Mouse (Mus musculus): ENCODE data around the gene Tnnt1. TPM values are rescaled to one million over a fixed set of nuclear protein-coding genes. Genes with fewer than 3 reads are reported as not detected.

Gene Tnnt1
- polyA plus RNA-seq, 1 experiment from 2014 or later = 14.0 TPM

DNA sequence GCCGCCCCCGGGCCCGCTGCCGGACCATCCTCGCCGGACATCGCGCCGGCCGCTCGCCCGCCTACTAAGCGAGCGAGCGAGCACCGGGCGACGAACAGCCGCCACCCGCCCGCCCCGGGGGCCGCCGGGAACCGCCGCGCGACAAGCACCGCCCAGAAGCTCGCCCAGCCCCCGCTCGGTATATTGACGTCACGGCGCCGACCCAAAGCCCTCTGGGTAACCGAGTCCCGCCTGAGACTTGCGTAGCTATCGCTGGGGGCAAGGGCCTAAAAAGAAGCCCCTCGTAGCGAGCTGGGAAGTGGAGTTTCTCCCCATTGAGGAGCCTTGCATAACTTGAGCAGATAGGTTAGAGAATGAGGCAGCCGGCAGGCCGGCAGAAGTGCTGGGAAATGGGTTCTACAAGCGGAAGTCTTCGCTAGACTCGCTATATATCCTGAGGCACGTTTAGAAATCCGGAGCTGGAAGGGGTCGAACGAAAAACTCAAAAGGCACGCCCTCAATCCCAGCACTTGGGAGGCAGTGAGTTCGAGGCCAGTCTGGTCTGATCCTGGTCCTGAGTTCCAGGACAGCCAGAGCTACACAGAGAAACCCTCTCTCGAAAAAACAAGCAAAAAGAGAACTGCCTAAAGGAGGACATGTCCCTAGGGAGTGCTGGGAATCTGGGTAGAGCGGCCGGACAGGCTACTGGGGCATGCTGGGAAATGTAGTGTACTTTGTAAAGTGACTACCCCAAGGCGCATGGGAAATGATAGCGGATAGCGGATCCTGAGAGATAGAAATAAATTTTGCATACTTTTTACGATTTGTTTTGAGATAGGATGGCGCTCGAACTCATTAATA lies 14.4 kb downstream of the Tnnt1 start, which contains the start of gene Ppp1r12c:
Gene Ppp1r12c (minus strand): TSS at position 123 of the 840 bp plus-strand sequence.
- Histone ChIP-seq H3K4me2 (replicated peaks; ENCODE audit: low read depth, low read length) (peak within 1 kb of the TSS; percentile 81), H3K27me3 (replicated peaks; ENCODE audit: insufficient read depth, low read length) (no peaks in the 10 kb centered on the region), H3K4me1 (ENCODE audit: insufficient read depth, low read depth, low read length) (peaks cover 14% of the 10 kb centered on the region), H3K4me3 (ENCODE audit: low read depth, low read length) (peak within 1 kb of the TSS; percentile 95), H3K27ac (ENCODE audit: low read length) (peak within 1 kb of the TSS; percentile 81), H3K36me3 (ENCODE audit: insufficient read depth, low read length) (peaks cover under 1% of the 10 kb centered on the region; the same call in 1 of the 2 replicates), H3K9me3 (ENCODE audit: low read length) (no peaks in the 10 kb centered on the region), H3K9ac (replicated peaks; ENCODE audit: low read depth) (peak within 1 kb of the TSS; percentile 85)
- WGBS = under 1% methylated on average over 62 of the region's 62 CpGs
- DNase-seq (ENCODE audit: low spot score) (peak; percentile 96), ATAC-seq (peak; percentile 91)
- TF ChIP-seq CTCF (IDR thresholded peaks at IDR 0.05) (no peak), EP300 (IDR thresholded peaks at IDR 0.05) (peak; percentile 22; the same call in 1 of the 2 replicates)

DNA sequence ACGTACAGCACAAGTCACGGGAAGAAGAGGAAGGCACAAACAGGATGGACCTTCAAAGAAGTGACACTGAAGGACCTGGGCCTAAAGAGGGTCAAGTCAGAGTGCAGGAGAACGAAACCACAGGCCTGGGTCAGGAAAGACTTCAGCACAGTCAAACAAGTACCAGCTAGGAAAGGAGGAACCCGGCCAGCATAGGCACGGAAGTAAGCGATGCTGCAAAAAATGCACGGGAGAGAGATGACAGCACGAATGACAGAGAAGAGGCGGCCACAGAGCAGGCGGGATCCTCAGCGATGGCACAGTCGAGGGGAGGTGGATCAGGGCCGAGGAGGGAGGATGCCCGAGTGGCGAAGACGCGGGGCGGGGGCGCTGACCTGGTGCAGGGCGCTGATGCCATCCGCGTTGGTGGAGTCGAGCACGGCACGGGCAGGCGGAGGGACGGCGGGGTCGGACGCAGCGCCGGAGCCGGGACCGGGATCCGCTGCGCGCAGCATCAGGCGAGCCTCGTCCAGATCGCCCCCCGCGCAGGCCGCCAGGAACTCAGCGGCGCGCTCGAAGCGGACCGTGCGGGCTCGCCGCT lies 15.2 kb downstream of the Tnnt1 start:
- 0% methylated on average over 17 of the region's 52 CpGs for WGBS
- peak overlapping the region; percentile 81 for H3K27ac ChIP-seq (ENCODE audit: low read length)
- TF ChIP-seq CTCF (IDR thresholded peaks at IDR 0.05) = no peak
- no peak for TF ChIP-seq EP300 (IDR thresholded peaks at IDR 0.05)
- peaks cover 14% of the 10 kb centered on the region for H3K4me1 ChIP-seq (ENCODE audit: insufficient read depth, low read depth, low read length)
- peak overlapping the region; percentile 81 for H3K4me2 ChIP-seq (replicated peaks; ENCODE audit: low read depth, low read length)
- peak overlapping the region; percentile 95 for H3K4me3 ChIP-seq (ENCODE audit: low read depth, low read length)
- no peaks in the 10 kb centered on the region for H3K9me3 ChIP-seq (ENCODE audit: low read length)
- H3K36me3 ChIP-seq (ENCODE audit: insufficient read depth, low read length) = peaks cover 6% of the 10 kb centered on the region; the same call in 1 of the 2 replicates
- no peaks in the 10 kb centered on the region for H3K27me3 ChIP-seq (replicated peaks; ENCODE audit: insufficient read depth, low read length)
- ATAC-seq (peak; percentile 20), DNase-seq (ENCODE audit: low spot score) (peak; percentile 48)
- peak overlapping the region; percentile 85 for H3K9ac ChIP-seq (replicated peaks; ENCODE audit: low read depth)

DNA sequence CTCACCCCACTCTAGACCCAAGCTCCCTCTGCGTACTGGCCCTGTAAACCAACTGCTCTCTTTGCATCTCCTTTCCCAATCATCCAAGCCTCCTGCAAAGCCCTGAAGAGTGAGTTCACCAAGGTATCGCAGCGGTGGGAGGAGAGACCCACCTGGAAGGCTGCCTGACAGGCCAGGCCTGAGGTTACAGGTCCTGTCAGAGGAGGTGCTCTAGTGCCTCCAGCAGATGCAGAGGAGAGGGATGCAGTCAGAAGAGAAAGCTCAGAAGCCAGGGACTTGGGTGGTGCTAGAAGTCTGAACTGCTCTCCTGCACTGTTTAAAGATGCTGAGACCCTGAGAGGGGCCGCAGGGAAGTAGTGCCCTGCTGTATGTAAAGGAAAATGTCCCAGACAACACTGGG lies 17.1 kb downstream of the Tnnt1 start:
- H3K4me2 ChIP-seq (replicated peaks; ENCODE audit: low read depth, low read length) = peak overlapping the region; percentile 81

DNA sequence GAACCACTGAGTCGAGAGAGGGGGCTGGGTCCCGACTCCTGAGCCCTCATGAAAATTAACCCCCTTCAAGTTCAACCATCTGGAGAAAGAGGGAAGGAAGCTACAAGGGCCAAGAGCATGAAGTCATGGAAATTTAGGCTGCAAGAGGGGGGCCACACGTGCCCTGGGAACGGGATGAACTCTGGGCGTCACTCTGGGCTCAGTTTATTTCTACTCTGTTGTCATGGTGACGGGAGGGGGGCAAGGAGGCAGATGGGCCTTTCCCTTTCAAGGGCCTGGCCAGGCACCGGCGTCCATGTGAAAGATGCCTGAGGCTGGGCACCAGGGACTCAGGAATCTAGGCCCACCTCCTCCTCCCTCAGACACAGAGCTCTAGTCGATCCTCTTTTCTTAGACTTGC lies 17.9 kb downstream of the Tnnt1 start:
- Histone ChIP-seq H3K4me1 (ENCODE audit: insufficient read depth, low read depth, low read length) (peaks cover 14% of the 10 kb centered on the region), H3K4me3 (ENCODE audit: low read depth, low read length) (no peak overlapping the region), H3K36me3 (ENCODE audit: insufficient read depth, low read length) (peaks cover 6% of the 10 kb centered on the region; the same call in 1 of the 2 replicates), H3K9ac (replicated peaks; ENCODE audit: low read depth) (no peak overlapping the region), H3K4me2 (replicated peaks; ENCODE audit: low read depth, low read length) (peak overlapping the region; percentile 81), H3K9me3 (ENCODE audit: low read length) (no peaks in the 10 kb centered on the region), H3K27ac (ENCODE audit: low read length) (peak overlapping the region; percentile 44; the same call in 1 of the 2 replicates), H3K27me3 (replicated peaks; ENCODE audit: insufficient read depth, low read length) (no peaks in the 10 kb centered on the region)
- TF ChIP-seq CTCF (IDR thresholded peaks at IDR 0.05) (0 out of 2 replicates have a peak, but pooled peaks have one; percentile 1), EP300 (IDR thresholded peaks at IDR 0.05) (peak; percentile 92)
- DNase-seq (ENCODE audit: low spot score) = peak; percentile 96
- 21% methylated on average over 9 of the region's 9 CpGs for WGBS
- ATAC-seq = peak; percentile 73

More for the DNA sequence above, 17.1 kb downstream of the Tnnt1 start:
- no peak overlapping the region for H3K4me3 ChIP-seq (ENCODE audit: low read depth, low read length)
- ATAC-seq = no peak
- H3K27ac ChIP-seq (ENCODE audit: low read length) = peak overlapping the region; percentile 44; the same call in 1 of the 2 replicates
- no peaks in the 10 kb centered on the region for H3K9me3 ChIP-seq (ENCODE audit: low read length)
- H3K9ac ChIP-seq (replicated peaks; ENCODE audit: low read depth) = no peak overlapping the region
- TF ChIP-seq CTCF (IDR thresholded peaks at IDR 0.05) = no peak
- TF ChIP-seq EP300 (IDR thresholded peaks at IDR 0.05) = no peak
- 88% methylated on average over 4 of the region's 4 CpGs for WGBS
- peaks cover 6% of the 10 kb centered on the region; the same call in 1 of the 2 replicates for H3K36me3 ChIP-seq (ENCODE audit: insufficient read depth, low read length)
- no peak for DNase-seq (ENCODE audit: low spot score)
- no peaks in the 10 kb centered on the region for H3K27me3 ChIP-seq (replicated peaks; ENCODE audit: insufficient read depth, low read length)
- H3K4me1 ChIP-seq (ENCODE audit: insufficient read depth, low read depth, low read length) = peaks cover 14% of the 10 kb centered on the region

DNA sequence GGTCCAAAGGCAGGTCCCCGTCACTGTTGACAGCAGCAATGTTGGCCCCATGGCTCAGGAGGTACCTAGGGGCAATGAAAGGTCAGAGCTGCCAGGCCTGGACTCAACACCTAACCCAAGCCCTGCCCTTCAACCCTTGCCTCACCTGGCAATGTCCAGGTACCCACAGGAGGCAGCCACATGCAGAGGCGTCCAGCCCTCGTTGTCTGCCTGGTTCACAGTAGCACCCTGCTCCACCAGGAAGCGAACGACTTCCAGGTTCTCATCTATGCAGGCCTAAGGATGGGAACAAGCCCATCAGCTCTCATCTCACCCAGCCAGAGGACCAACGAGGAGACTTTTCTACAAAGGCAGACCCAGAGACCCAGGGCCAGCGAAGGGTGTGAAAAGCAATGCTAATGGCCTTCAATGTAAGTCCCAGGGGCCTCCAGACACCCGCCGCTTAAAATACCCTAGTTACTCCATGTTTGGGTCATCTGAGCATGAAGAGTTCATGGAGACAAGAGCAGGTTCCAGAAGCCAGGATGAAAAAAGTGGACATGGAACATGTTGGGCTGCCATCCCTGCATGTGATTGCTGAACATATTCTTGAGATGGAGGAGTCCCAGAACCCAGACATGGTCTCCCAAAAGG lies 18.8 kb downstream of the Tnnt1 start:
- Histone ChIP-seq H3K9ac (replicated peaks; ENCODE audit: low read depth) (no peak overlapping the region), H3K9me3 (ENCODE audit: low read length) (no peaks in the 10 kb centered on the region), H3K27me3 (replicated peaks; ENCODE audit: insufficient read depth, low read length) (no peaks in the 10 kb centered on the region), H3K4me1 (ENCODE audit: insufficient read depth, low read depth, low read length) (peaks cover 17% of the 10 kb centered on the region), H3K27ac (ENCODE audit: low read length) (no peak overlapping the region), H3K36me3 (ENCODE audit: insufficient read depth, low read length) (peaks cover 6% of the 10 kb centered on the region; the same call in 1 of the 2 replicates), H3K4me3 (ENCODE audit: low read depth, low read length) (no peak overlapping the region), H3K4me2 (replicated peaks; ENCODE audit: low read depth, low read length) (0 out of 2 replicates have a peak overlapping the region, but pooled peaks have one; percentile 81)
- ATAC-seq = no peak
- WGBS = 91% methylated on average over 9 of the region's 9 CpGs
- TF ChIP-seq CTCF (IDR thresholded peaks at IDR 0.05) (no peak), EP300 (IDR thresholded peaks at IDR 0.05) (no peak)
- no peak for DNase-seq (ENCODE audit: low spot score)

DNA sequence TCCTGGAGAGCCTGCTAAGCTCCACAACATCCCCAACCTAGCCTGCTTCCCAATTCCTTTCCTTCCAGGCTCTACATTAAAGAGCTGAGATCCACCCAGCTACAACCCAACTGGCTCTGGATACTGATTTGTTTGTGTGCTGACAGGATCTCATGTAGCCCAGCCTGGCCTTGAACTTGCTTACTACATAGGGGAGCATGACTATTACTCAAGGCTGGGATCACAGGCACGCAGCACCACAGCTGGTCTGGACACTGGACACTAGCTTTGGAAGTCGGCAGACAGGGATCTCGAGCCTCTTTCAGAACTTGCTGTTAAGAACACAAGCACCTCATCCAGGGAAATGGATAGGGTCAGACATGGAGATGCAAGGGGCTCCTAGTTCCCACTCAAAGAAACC lies 19.7 kb downstream of the Tnnt1 start:
- no peak for DNase-seq (ENCODE audit: low spot score)
- no peak overlapping the region for H3K9ac ChIP-seq (replicated peaks; ENCODE audit: low read depth)
- H3K4me3 ChIP-seq (ENCODE audit: low read depth, low read length) = no peak overlapping the region
- H3K4me2 ChIP-seq (replicated peaks; ENCODE audit: low read depth, low read length) = no peak overlapping the region
- WGBS = 94% methylated on average over 3 of the region's 3 CpGs
- peaks cover 6% of the 10 kb centered on the region; the same call in 1 of the 2 replicates for H3K36me3 ChIP-seq (ENCODE audit: insufficient read depth, low read length)
- H3K27ac ChIP-seq (ENCODE audit: low read length) = no peak overlapping the region
- ATAC-seq = no peak
- no peaks in the 10 kb centered on the region for H3K27me3 ChIP-seq (replicated peaks; ENCODE audit: insufficient read depth, low read length)
- H3K4me1 ChIP-seq (ENCODE audit: insufficient read depth, low read depth, low read length) = peaks cover 17% of the 10 kb centered on the region
- TF ChIP-seq CTCF (IDR thresholded peaks at IDR 0.05) = no peak
- TF ChIP-seq EP300 (IDR thresholded peaks at IDR 0.05) = no peak
- H3K9me3 ChIP-seq (ENCODE audit: low read length) = no peaks in the 10 kb centered on the region
